In genomic region chr10:80606737-80607350, GRCm38 (mm10) we compare ENCODE assay signal across 25 mouse cellular contexts. TPM values are rescaled to one million over a fixed set of nuclear protein-coding genes. Genes with fewer than 3 reads are reported as not detected.
A peak's percentile ranks its signal among the peaks of the same experiment; 100 is the strongest.
DNase-seq lines count a peak whose midpoint lies in the region; ATAC-seq and TF ChIP-seq lines count a peak whose summit lies in the region.
"Had no signal": no experiment of that assay in that cellular context is flagged by ENCODE, and none has a peak within 500 bp of the region (broad histone marks: within the 10 kb centered on the region; RNA-seq: fewer than 3 reads in every experiment).

No protein-coding gene starts in this region.

- peaks cover 41% of the 10 kb centered on the region for H3K36me3 ChIP-seq in hindbrain, embryonic 12.5 days
- H3K36me3 ChIP-seq in hindbrain, postnatal 0 days (ENCODE audit: insufficient read depth, low read length) = peaks cover 30% of the 10 kb centered on the region
- H3K36me3 ChIP-seq in spleen, adult 2 months (ENCODE audit: control insufficient read depth, insufficient read depth, low read length) = peaks cover 17% of the 10 kb centered on the region

- H3K4me2 ChIP-seq in hindbrain, embryonic 12.5 days (replicated peaks) = no peak overlapping the region
- no peak overlapping the region for H3K4me2 ChIP-seq in hindbrain, postnatal 0 days (ENCODE audit: low read depth, low read length)
- H3K4me2 ChIP-seq: embryonic facial prominence, embryonic 15.5 days; heart, embryonic 11.5 days; lung, embryonic 14.5 days; midbrain, embryonic 15.5 days; neural tube, embryonic 12.5 days; stomach, embryonic 15.5 days had no signal

- peak overlapping the region; percentile 3; the same call in 1 of the 2 replicates for H3K4me3 ChIP-seq in hindbrain, embryonic 12.5 days
- no peak overlapping the region for H3K4me3 ChIP-seq in hindbrain, postnatal 0 days (ENCODE audit: low read length)
- H3K4me3 ChIP-seq in spleen, adult 2 months (ENCODE audit: extremely low read depth, insufficient read depth, insufficient read length) = no peak overlapping the region
- H3K4me3 ChIP-seq: embryonic facial prominence, embryonic 15.5 days; gastrocnemius, adult 2 months; megakaryocyte, embryonic 14.5 days; midbrain, embryonic 15.5 days; neural tube, embryonic 12.5 days; stomach, embryonic 15.5 days had no signal

- H3K27me3 ChIP-seq in hindbrain, embryonic 12.5 days = no peaks in the 10 kb centered on the region
- no peaks in the 10 kb centered on the region for H3K27me3 ChIP-seq in hindbrain, postnatal 0 days (ENCODE audit: insufficient read depth, low read length)
- H3K27me3 ChIP-seq in spleen, adult 2 months (ENCODE audit: control insufficient read depth, insufficient read depth, low read length) = no peaks in the 10 kb centered on the region
- H3K27me3 ChIP-seq: embryonic facial prominence, embryonic 15.5 days; megakaryocyte, embryonic 14.5 days; midbrain, embryonic 15.5 days; neural tube, embryonic 12.5 days; stomach, embryonic 15.5 days had no signal

- H3K9me3 ChIP-seq in hindbrain, embryonic 12.5 days (replicated peaks) = no peaks in the 10 kb centered on the region
- H3K9me3 ChIP-seq in hindbrain, postnatal 0 days (ENCODE audit: low read length) = no peaks in the 10 kb centered on the region
- H3K9me3 ChIP-seq: embryonic facial prominence, embryonic 15.5 days; megakaryocyte, embryonic 14.5 days; midbrain, embryonic 15.5 days; neural tube, embryonic 12.5 days; stomach, embryonic 15.5 days had no signal

- ATAC-seq in CD4-positive, CD25-positive, alpha-beta regulatory T cell, adult 4 months = no peak
- ATAC-seq in hindbrain, embryonic 12.5 days (ENCODE audit: low FRiP score) = no peak
- no peak for ATAC-seq in hindbrain, postnatal 0 days
- ATAC-seq: forebrain, embryonic 14.5 days; midbrain, embryonic 15.5 days had no signal

- H3K9ac ChIP-seq in hindbrain, embryonic 12.5 days = no peak overlapping the region
- H3K9ac ChIP-seq in hindbrain, postnatal 0 days (replicated peaks; ENCODE audit: low read length) = no peak overlapping the region
- H3K9ac ChIP-seq: embryonic facial prominence, embryonic 15.5 days; lung, embryonic 14.5 days; midbrain, embryonic 15.5 days; neural tube, embryonic 12.5 days; stomach, embryonic 15.5 days had no signal

- WGBS in hindbrain, embryonic 12.5 days = 94% methylated on average over 34 of the region's 34 CpGs
- 94% methylated on average over 34 of the region's 34 CpGs for WGBS in hindbrain, postnatal 0 days
- 93% methylated on average over 34 of the region's 34 CpGs for WGBS in spleen, adult 2 months

- H3K4me1 ChIP-seq in hindbrain, embryonic 12.5 days = peaks cover 20% of the 10 kb centered on the region
- H3K4me1 ChIP-seq in hindbrain, postnatal 0 days (ENCODE audit: insufficient read depth, low read length) = peaks cover 14% of the 10 kb centered on the region
- peaks cover 60% of the 10 kb centered on the region for H3K4me1 ChIP-seq in spleen, adult 2 months (ENCODE audit: control insufficient read depth, insufficient read depth, insufficient read length)

- no peak for TF ChIP-seq POLR2A in spleen, adult 2 months (IDR thresholded peaks at IDR 0.05; ENCODE audit: low read depth, low read length)

- no peak overlapping the region for H3K27ac ChIP-seq in hindbrain, embryonic 12.5 days
- no peak overlapping the region for H3K27ac ChIP-seq in hindbrain, postnatal 0 days
- peak overlapping the region; percentile 39; the same call in 1 of the 2 replicates for H3K27ac ChIP-seq in spleen, adult 2 months (ENCODE audit: insufficient read depth, low read length)
- H3K27ac ChIP-seq: embryonic facial prominence, embryonic 15.5 days; gastrocnemius, adult 2 months; midbrain, embryonic 15.5 days; neural tube, embryonic 12.5 days; stomach, embryonic 15.5 days had no signal

- DNase-seq in CD4-positive, CD25-positive, alpha-beta regulatory T cell, adult 2 months (ENCODE audit: low read depth, low spot score) = peak; percentile 24
- no peak for DNase-seq in hindbrain, postnatal 0 days (ENCODE audit: low spot score)
- no peak for DNase-seq in spleen, adult 2 months (ENCODE audit: low read depth in 1 of 2, low spot score in 2 of 2)
- no peak for DNase-seq in spleen, adult 18-20 months
- DNase-seq in adrenal gland, postnatal 14 days = no peak
- no peak for DNase-seq in adrenal gland, adult (ENCODE audit: inconsistent age in 2 of 2, low spot score in 1 of 2)
- DNase-seq: adrenal gland, postnatal 36 days; cerebellum, adult 18-20 months; kidney, adult 8-10 months; kidney, postnatal 14 days; left cerebral cortex, postnatal 4 days; lung, embryonic 14.5 days; lung, postnatal 36 days; right cerebral cortex, postnatal 14 days had no signal

- no peak for TF ChIP-seq CTCF in hindbrain, postnatal 0 days (IDR thresholded peaks at IDR 0.05; ENCODE audit: low read depth)
- no peak for TF ChIP-seq CTCF in spleen, adult 2 months (IDR thresholded peaks at IDR 0.05; ENCODE audit: extremely low read depth, insufficient read depth, insufficient read length, insufficient replicate concordance)

RNA-seq across cellular contexts. Expression of gene Gm49322, which starts 1.0 kb away (rescaled TPM):
- 10 to 100 TPM; 11.1 to 13.6 TPM for polyA plus RNA-seq in CD4-positive, CD25-positive, alpha-beta regulatory T cell, adult 4 months (2017; shearing (Covaris generic))
- 5.2 and 5.3 TPM in 2 replicates for polyA plus RNA-seq in hindbrain, embryonic 12.5 days (2016; fragmentation: Nextera tagmentation; extraction: Ambion mirVana)
- 0.54 and 2.2 TPM in 2 replicates for total RNA-seq in hindbrain, postnatal 0 days (2014; rRNA removed)
- 1.1 TPM in 2 replicates for polyA plus RNA-seq in hindbrain, postnatal 0 days (2015; fragmentation: Nextera tagmentation; extraction: Ambion mirVana)
- 2.9 and 3.0 TPM in 2 replicates for polyA plus RNA-seq in spleen, adult 2 months (2012; rRNA removed)
- 1.6 and 2.5 TPM in 2 replicates for total RNA-seq in adrenal gland, postnatal 14 days (2021)

RNA-seq across cellular contexts. Expression of gene Adat3, which starts 4.2 kb away (rescaled TPM):
- 1 to 10 TPM; 1.7 to 3.6 TPM for polyA plus RNA-seq in CD4-positive, CD25-positive, alpha-beta regulatory T cell, adult 4 months (2017; shearing (Covaris generic))
- 4.8 and 5.5 TPM in 2 replicates for polyA plus RNA-seq in hindbrain, embryonic 12.5 days (2016; fragmentation: Nextera tagmentation; extraction: Ambion mirVana)
- total RNA-seq in hindbrain, postnatal 0 days (2014; rRNA removed) = 7.3 and 11.4 TPM in 2 replicates
- polyA plus RNA-seq in hindbrain, postnatal 0 days (2015; fragmentation: Nextera tagmentation; extraction: Ambion mirVana) = 3.6 and 4.0 TPM in 2 replicates
- 17.0 and 25.7 TPM in 2 replicates for polyA plus RNA-seq in spleen, adult 2 months (2012; rRNA removed)
- total RNA-seq in adrenal gland, postnatal 14 days (2021) = 3.1 and 4.9 TPM in 2 replicates
- total RNA-seq: hematopoietic stem cell, adult 5-6 weeks had no signal

RNA-seq across cellular contexts. Expression of gene Scamp4, which starts 4.2 kb away (rescaled TPM):
- polyA plus RNA-seq in CD4-positive, CD25-positive, alpha-beta regulatory T cell, adult 4 months (2017; shearing (Covaris generic)) = 100 to 1,000 TPM in 1 of 2 experiments, 10 to 100 TPM in 1; 98.1 to 145 TPM
- 60.3 and 69.4 TPM in 2 replicates for polyA plus RNA-seq in hindbrain, embryonic 12.5 days (2016; fragmentation: Nextera tagmentation; extraction: Ambion mirVana)
- 39.5 and 43.2 TPM in 2 replicates for total RNA-seq in hindbrain, postnatal 0 days (2014; rRNA removed)
- polyA plus RNA-seq in hindbrain, postnatal 0 days (2015; fragmentation: Nextera tagmentation; extraction: Ambion mirVana) = 68.3 and 69.1 TPM in 2 replicates
- 94.8 and 110 TPM in 2 replicates for polyA plus RNA-seq in spleen, adult 2 months (2012; rRNA removed)
- 44.2 and 50.5 TPM in 2 replicates for total RNA-seq in adrenal gland, postnatal 14 days (2021)

RNA-seq across cellular contexts. Expression of gene Csnk1g2, which starts 15.8 kb away (rescaled TPM):
- 10 to 100 TPM in 1 of 2 experiments, 1 to 10 TPM in 1; 6.9 to 12.8 TPM for polyA plus RNA-seq in CD4-positive, CD25-positive, alpha-beta regulatory T cell, adult 4 months (2017; shearing (Covaris generic))
- 190 and 192 TPM in 2 replicates for polyA plus RNA-seq in hindbrain, embryonic 12.5 days (2016; fragmentation: Nextera tagmentation; extraction: Ambion mirVana)
- 128 and 156 TPM in 2 replicates for total RNA-seq in hindbrain, postnatal 0 days (2014; rRNA removed)
- 94.3 and 95.5 TPM in 2 replicates for polyA plus RNA-seq in hindbrain, postnatal 0 days (2015; fragmentation: Nextera tagmentation; extraction: Ambion mirVana)
- 206 and 283 TPM in 2 replicates for polyA plus RNA-seq in spleen, adult 2 months (2012; rRNA removed)
- total RNA-seq in adrenal gland, postnatal 14 days (2021) = 105 and 108 TPM in 2 replicates

RNA-seq across cellular contexts. Expression of gene Abhd17a, which starts 16.7 kb away (rescaled TPM):
- 1 to 10 TPM; 2.3 to 9.7 TPM for polyA plus RNA-seq in CD4-positive, CD25-positive, alpha-beta regulatory T cell, adult 4 months (2017; shearing (Covaris generic))
- 112 and 118 TPM in 2 replicates for polyA plus RNA-seq in hindbrain, embryonic 12.5 days (2016; fragmentation: Nextera tagmentation; extraction: Ambion mirVana)
- total RNA-seq in hindbrain, postnatal 0 days (2014; rRNA removed) = 389 and 721 TPM in 2 replicates
- polyA plus RNA-seq in hindbrain, postnatal 0 days (2015; fragmentation: Nextera tagmentation; extraction: Ambion mirVana) = 159 and 171 TPM in 2 replicates
- 220 and 302 TPM in 2 replicates for polyA plus RNA-seq in spleen, adult 2 months (2012; rRNA removed)
- 97.7 and 98.7 TPM in 2 replicates for total RNA-seq in adrenal gland, postnatal 14 days (2021)
